Mouse (Mus musculus) frontal cortex, postnatal 25 days (tissue): ENCODE measurements around the gene Sema4f.

ENCODE experiments used
- DNase-seq, 2 experiments: peaks; one replicate each; pipeline ENCODE4 v3.0.0; 2022; ENCODE audit warnings: low spot score in 2 of 2

The Sema4f gene

DNA sequence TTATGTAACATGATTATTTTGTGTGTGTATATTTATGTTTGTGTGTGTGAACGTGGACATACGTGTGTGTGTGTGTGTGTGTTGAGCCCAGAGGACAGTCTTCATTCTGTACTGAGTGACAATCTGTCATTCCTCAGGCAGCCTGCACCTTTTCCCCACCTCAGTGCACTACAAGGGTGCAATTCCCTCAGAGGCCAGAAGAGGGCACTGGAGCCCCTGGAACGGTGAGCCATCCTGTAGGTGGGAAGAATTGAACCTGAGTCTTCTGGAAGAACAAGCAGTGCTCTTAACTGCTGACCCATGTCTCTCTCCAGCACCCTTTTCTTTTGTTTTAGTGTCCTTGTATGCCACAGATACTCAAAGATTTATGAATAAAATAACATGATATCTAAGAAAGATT is 23.7 kb downstream of the Sema4f start:
- DNase-seq = peak in 1 of 2 experiments; percentile 48

GRCm38 (mm10) chr6:82913336-82914247 is 26.0 kb downstream of the Sema4f start:
- DNase-seq = no peak

GRCm38 (mm10) chr6:82911303-82911702 is 28.3 kb downstream of the Sema4f start:
- no peak for DNase-seq

GRCm38 (mm10) chr6:82909136-82909855 is 30.3 kb downstream of the Sema4f start:
- no peak for DNase-seq

DNA sequence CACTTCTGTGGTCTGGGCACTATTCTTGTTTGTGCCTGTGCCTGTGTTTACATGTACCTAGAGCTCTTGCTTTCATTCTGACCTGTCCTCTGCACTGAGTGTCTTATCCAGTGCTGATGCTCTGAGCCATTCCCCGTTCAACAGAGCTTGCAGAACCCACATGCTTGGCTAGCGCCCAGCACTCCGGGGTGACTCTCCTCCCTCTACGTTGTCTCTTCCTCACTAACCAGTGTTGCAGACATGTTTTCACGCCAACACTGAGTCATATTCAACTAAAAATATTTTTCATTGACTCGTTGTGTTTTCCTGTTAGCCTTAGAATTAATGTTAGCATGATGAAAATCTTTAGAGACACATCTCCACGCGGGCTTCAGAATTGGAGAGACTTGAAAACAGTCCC is 31.5 kb downstream of the Sema4f start:
- DNase-seq = no peak

- no peak for DNase-seq
Measured at GRCm38 (mm10) chr6:82906985-82907384, 32.6 kb downstream of the Sema4f start.

- DNase-seq = no peak
Measured at GRCm38 (mm10) chr6:82902559-82902958, 37.0 kb downstream of the Sema4f start.

- no peak for DNase-seq
Measured at GRCm38 (mm10) chr6:82898745-82899144, 40.8 kb downstream of the Sema4f start.

GRCm38 (mm10) chr6:82898227-82898626 is 41.3 kb downstream of the Sema4f start:
- no peak for DNase-seq

DNA sequence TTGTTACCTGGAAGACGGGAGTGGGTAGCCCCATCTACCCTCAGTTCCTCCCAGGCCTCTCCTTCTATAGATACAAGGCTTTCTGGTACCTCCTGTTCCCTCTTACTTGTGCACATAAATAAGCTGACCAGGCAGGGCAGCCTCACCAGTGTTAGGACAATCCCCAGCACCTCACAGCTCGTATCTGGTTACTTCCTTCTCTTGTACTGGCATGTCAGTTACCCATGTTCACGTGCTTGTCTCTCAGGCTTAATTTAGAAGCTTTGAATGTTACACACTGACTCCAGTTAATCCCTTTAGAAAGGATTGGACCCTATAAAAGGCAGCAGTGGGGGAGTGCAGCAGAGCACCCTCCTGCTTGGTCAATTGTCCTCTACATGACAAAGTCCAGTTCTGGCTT is 42.3 kb downstream of the Sema4f start:
- no peak for DNase-seq

- no peak for DNase-seq
Measured at GRCm38 (mm10) chr6:82893415-82893814, 46.2 kb downstream of the Sema4f start.

DNA sequence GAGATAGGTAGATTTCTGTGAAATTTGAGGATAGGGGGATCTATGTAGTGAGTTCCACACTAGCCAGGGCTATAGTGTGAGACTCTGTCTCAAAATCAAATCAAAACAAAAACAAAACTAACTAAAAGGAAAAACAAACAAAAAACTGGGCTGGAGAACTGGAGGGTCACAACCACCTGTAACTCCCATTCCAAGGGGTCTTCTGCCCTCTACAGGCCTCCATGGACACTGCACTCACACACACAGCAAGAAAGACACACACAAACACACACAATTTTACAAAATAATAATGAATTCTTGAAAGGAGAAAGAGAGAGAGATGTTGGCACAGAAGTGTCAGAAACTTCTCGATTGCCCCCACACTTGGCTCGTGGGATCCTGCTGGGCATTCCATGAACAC is 47.0 kb downstream of the Sema4f start:
- DNase-seq = no peak

DNA sequence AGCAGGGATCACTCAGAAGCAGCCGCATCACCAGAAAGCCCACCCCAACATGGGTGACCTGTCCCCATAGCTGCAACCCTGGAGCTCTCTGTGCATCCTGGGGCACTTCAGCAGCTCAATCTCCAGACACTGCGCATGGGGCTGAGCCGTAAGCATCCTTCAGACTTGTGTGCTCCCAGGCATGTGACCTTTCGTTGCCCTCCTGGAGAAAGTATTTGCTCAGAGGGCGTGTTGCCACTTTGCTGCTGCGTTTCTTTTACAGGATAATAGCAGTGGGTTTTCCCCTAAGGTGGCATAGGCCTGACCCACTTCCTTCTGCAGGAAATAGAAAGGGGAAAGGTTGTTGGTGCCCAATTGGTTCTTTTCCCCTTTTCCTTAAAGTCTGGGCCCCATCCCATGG is 48.1 kb downstream of the Sema4f start:
- DNase-seq = no peak

DNA sequence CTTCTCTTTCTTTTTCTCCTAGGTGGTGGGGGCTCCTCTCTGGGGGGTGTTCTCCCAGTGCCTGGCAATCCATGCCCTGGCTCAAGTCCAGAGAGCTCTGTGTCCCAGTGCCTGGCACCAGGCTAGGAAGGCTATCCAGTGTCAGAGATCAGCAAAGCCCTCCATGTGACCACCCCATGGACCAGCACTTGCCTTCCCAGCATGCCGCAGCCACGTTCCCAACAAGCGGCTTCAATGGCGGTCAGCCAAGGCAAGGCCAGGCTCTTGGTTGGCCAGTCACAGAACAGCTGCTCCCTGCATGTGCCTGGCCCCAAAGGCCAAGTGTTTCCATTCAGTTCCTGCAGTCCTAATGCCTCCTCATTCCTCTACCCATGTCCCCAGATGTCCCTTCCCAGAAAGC is 53.2 kb downstream of the Sema4f start:
- no peak for DNase-seq

DNA sequence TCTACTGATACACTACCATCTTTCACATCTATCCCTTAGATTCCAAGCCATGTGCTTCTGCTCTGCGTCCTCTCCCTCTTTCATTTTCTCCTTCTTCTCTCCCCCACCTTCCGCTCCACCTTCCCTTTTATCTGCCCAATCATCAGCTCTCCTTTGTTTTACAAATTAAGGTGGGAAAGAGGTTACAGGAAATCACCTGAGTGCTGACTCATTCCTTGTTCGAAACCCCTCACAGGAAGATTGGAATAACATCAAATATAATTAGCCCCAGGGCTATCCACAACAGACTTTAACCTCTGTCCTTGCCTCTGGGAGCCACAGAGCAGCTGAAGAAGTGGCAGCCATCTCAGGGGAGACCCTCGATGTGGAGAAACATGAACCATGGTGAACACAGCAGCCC is 53.7 kb downstream of the Sema4f start:
- DNase-seq = no peak

DNA sequence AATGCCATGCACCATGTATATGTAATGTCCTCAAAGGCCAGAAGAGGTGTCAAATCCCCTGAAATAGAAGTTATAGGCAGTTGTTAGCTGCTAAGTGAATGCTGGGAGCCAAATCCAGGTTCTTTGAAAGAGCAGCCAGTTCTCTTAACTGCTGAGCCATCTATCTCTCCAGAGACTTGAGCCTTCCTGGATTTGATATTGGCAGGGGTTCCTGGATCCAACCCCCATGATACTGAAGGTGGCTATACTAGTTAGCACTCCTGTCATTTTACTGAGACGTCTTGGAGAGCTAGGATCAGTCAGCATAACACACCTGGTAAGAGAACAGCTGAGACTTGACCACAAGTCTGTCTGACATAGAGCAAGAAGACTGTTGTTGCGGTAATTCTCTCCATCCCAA is 54.1 kb downstream of the Sema4f start:
- DNase-seq = no peak

- DNase-seq = no peak
Measured at GRCm38 (mm10) chr6:82884570-82884969, 55.0 kb downstream of the Sema4f start.

GRCm38 (mm10) chr6:82881485-82882096 is 58.0 kb downstream of the Sema4f start:
- DNase-seq = peak; percentile 28 to 34

- DNase-seq = no peak
Measured at GRCm38 (mm10) chr6:82880807-82881206, 58.8 kb downstream of the Sema4f start.

DNA sequence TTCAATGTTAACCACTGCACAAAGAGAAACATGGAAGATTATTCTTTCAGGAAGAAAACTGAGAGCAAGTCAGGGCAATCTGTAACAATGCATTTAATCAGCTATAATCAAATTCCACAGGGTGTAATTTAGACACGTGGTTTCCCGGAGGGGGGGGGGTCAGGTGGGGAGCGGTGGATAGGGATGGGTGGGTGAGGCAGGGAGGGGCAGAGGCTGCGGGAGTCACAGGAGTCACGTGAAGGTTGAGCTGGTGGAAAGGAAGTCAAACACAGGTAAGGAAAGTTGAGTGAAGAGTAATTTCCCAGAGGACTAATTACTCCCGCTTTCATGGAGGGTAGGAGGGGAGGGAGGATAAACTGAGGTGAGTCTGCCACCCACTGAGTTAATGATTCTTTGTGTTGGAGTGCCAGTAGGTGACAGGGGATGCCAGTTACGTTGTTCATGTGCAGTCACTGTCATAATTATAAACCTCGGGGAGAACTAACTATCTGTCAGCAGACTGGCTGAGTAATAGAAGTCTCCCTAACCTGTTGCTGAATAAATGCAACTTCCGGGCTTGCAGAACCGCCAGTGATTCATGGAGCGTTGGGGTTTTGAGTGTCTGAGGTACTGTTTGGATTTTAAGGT is 60.0 kb downstream of the Sema4f start:
- no peak for DNase-seq

GRCm38 (mm10) chr6:82875509-82875935 is 64.0 kb downstream of the Sema4f start:
- DNase-seq = no peak

- DNase-seq = no peak
Measured at GRCm38 (mm10) chr6:82872332-82872707, 67.2 kb downstream of the Sema4f start.
